Mouse (Mus musculus) CH12.LX (cell line): ENCODE data around the gene Dnah1. TPM values are rescaled to one million over a fixed set of nuclear protein-coding genes. Genes with fewer than 3 reads are reported as not detected.

Source experiments
- DNase-seq: peaks from one replicate; pipeline ENCODE4 v3.0.0-alpha.2; 2013; ENCODE audit errors: extremely low read depth
- H3K27ac ChIP-seq: 2 replicates; pipeline ENCODE4 v1.5.1; 2012; ENCODE audit warnings: low read depth, mild to moderate bottlenecking, control low read depth, moderate library complexity; ENCODE audit not compliant: insufficient read depth
- H3K27me3 ChIP-seq: replicated peaks from 2 replicates; pipeline ENCODE3; 2012; ENCODE audit warnings: inconsistent platforms
- H3K36me3 ChIP-seq, 2 experiments: replicated peaks in 1 of 2; 2 replicates each; pipeline versions ENCODE3 to v1.6.1; 2012; ENCODE audit warnings: inconsistent platforms in 1 of 2, low read length in 1 of 2, mild to moderate bottlenecking in 1 of 2, mixed read lengths in 1 of 2, moderate library complexity in 1 of 2; ENCODE audit not compliant: control insufficient read depth in 1 of 2, insufficient read depth in 1 of 2
- H3K4me1 ChIP-seq, 2 experiments: 2 replicates each; pipeline ENCODE4 v1.6.1; 2012; ENCODE audit warnings: inconsistent platforms in 1 of 2, moderate library complexity in 1 of 2; ENCODE audit not compliant: insufficient read depth in 2 of 2, control insufficient read depth in 1 of 2
- H3K4me2 ChIP-seq: 2 replicates; pipeline ENCODE4 v1.6.1; 2012; ENCODE audit warnings: low read depth, mild to moderate bottlenecking, control low read depth; ENCODE audit not compliant: poor library complexity, insufficient read depth, severe bottlenecking
- H3K4me3 ChIP-seq, 3 experiments: fragments of 150-350 bp in 1 of 3; sonication (generic) in 1 of 3; replicated peaks in 1 of 3; 2 replicates each; pipeline versions ENCODE3 to v1.5.1; 2011 to 2012; ENCODE audit warnings: low read depth in 2 of 3, low read length in 2 of 3, mild to moderate bottlenecking in 2 of 3, moderate library complexity in 2 of 3, control low read depth in 1 of 3, improper control_type of control experiment in 1 of 3, inconsistent platforms in 1 of 3, mixed read lengths in 1 of 3; ENCODE audit not compliant: poor library complexity in 1 of 3
- H3K79me2 ChIP-seq: replicated peaks from 2 replicates; pipeline ENCODE4 v1.6.1; 2012; ENCODE audit warnings: mild to moderate bottlenecking, moderate library complexity; ENCODE audit not compliant: control insufficient read depth, poor library complexity, insufficient read depth, severe bottlenecking; ENCODE audit errors: extremely low read depth
- H3K9ac ChIP-seq: 2 replicates; pipeline ENCODE4 v1.6.1; 2012; ENCODE audit warnings: low read depth, mild to moderate bottlenecking, control low read depth, moderate library complexity; ENCODE audit not compliant: insufficient read depth
- H3K9me3 ChIP-seq: replicated peaks from 2 replicates; pipeline ENCODE3; 2012; ENCODE audit warnings: low read length, inconsistent platforms, mixed read lengths
- BHLHE40 ChIP-seq: IDR thresholded peaks from 2 replicates; pipeline ENCODE4 v1.6.1; 2011; ENCODE audit warnings: mild to moderate bottlenecking, low read depth, low read length, improper control_type of control experiment
- CHD1 ChIP-seq: IDR thresholded peaks from 2 replicates; pipeline ENCODE4 v1.6.1; 2012; ENCODE audit warnings: low read depth, low read length, improper control_type of control experiment, inconsistent platforms
- CHD2 ChIP-seq: IDR thresholded peaks from 2 replicates; pipeline ENCODE4 v1.6.1; 2011; ENCODE audit warnings: low read length, improper control_type of control experiment
- E2F4 ChIP-seq: IDR thresholded peaks from 2 replicates; pipeline ENCODE4 v1.6.1; 2011; ENCODE audit warnings: low read depth, low read length, improper control_type of control experiment; ENCODE audit not compliant: insufficient replicate concordance
- ETS1 ChIP-seq: conservative IDR thresholded peaks from 2 replicates; pipeline ENCODE4 v1.6.1; 2012; ENCODE audit warnings: low read depth, mild to moderate bottlenecking, inconsistent platforms, low read length, improper control_type of control experiment, moderate library complexity
- GABPA ChIP-seq: IDR thresholded peaks from 2 replicates; pipeline ENCODE4 v1.6.1; 2012; ENCODE audit warnings: low read depth, low read length, improper control_type of control experiment, inconsistent platforms; ENCODE audit not compliant: insufficient replicate concordance
- HCFC1 ChIP-seq: IDR thresholded peaks from 2 replicates; pipeline ENCODE4 v1.6.1; 2012; ENCODE audit warnings: low read depth, mild to moderate bottlenecking, inconsistent platforms, low read length, improper control_type of control experiment
- JUN ChIP-seq: IDR thresholded peaks from 2 replicates; pipeline ENCODE4 v1.6.1; 2011; ENCODE audit warnings: low read depth, mild to moderate bottlenecking, low read length, improper control_type of control experiment, moderate library complexity; ENCODE audit not compliant: insufficient read depth
- MAX ChIP-seq: IDR thresholded peaks from 2 replicates; pipeline ENCODE4 v1.6.1; 2011; ENCODE audit warnings: low read length, improper control_type of control experiment
- MAZ ChIP-seq: IDR thresholded peaks from 2 replicates; pipeline ENCODE4 v1.6.1; 2012; ENCODE audit warnings: low read depth, mild to moderate bottlenecking, inconsistent platforms, low read length, improper control_type of control experiment, moderate library complexity
- NRF1 ChIP-seq: IDR thresholded peaks from 2 replicates; pipeline ENCODE4 v1.6.1; 2014; ENCODE audit warnings: low read depth, mild to moderate bottlenecking, inconsistent platforms, low read length, improper control_type of control experiment, moderate library complexity
- PAX5 ChIP-seq: IDR thresholded peaks from 2 replicates; pipeline ENCODE4 v1.6.1; 2012; ENCODE audit warnings: low read length, inconsistent platforms, mixed read lengths
- POLR2A ChIP-seq: IDR thresholded peaks from 2 replicates; pipeline ENCODE4 v1.6.1; 2011; ENCODE audit warnings: low read depth, mild to moderate bottlenecking, improper control_type of control experiment, low read length
- POLR2AphosphoS2 ChIP-seq: IDR thresholded peaks from 2 replicates; pipeline ENCODE4 v1.6.1; 2011; ENCODE audit warnings: low read depth, low read length, improper control_type of control experiment
- RCOR1 ChIP-seq: conservative IDR thresholded peaks from 2 replicates; pipeline ENCODE4 v1.6.1; 2012; ENCODE audit warnings: low read depth, mild to moderate bottlenecking, inconsistent platforms, low read length, improper control_type of control experiment
- SIN3A ChIP-seq: IDR thresholded peaks from 2 replicates; pipeline ENCODE4 v1.6.1; 2012; ENCODE audit warnings: low read length, improper control_type of control experiment, inconsistent platforms
- TBP ChIP-seq: conservative IDR thresholded peaks from 2 replicates; pipeline ENCODE4 v1.6.1; 2011; ENCODE audit warnings: low read depth, low read length, improper control_type of control experiment
- UBTF ChIP-seq: IDR thresholded peaks from 2 replicates; pipeline ENCODE4 v1.6.1; 2012; ENCODE audit warnings: low read depth, mild to moderate bottlenecking, inconsistent platforms, low read length, improper control_type of control experiment, moderate library complexity
- USF2 ChIP-seq: conservative IDR thresholded peaks from 2 replicates; pipeline ENCODE4 v1.6.1; 2011; ENCODE audit warnings: low read depth, low read length, improper control_type of control experiment
- ZKSCAN1 ChIP-seq: IDR thresholded peaks from 2 replicates; pipeline ENCODE4 v1.6.1; 2012; ENCODE audit warnings: low read depth, inconsistent platforms, low read length, improper control_type of control experiment, borderline replicate concordance
- ZMIZ1 ChIP-seq: IDR thresholded peaks from 2 replicates; pipeline ENCODE4 v1.6.1; 2012; ENCODE audit warnings: low read depth, mild to moderate bottlenecking, inconsistent platforms, low read length, improper control_type of control experiment
- ZNF384 ChIP-seq: IDR thresholded peaks from 2 replicates; pipeline ENCODE4 v1.6.1; 2012; ENCODE audit warnings: low read depth, low read length, improper control_type of control experiment, inconsistent platforms
- dilution Hi-C: fragments of 300-500 bp; cut with MboI; formaldehyde crosslinking; loops from 2 replicates; pipeline ENCODE4 v1.14.3; 2020; ENCODE audit warnings: low sequenced_read_pairs; ENCODE audit not compliant: extremely low pct_unique_long_range_greater_than_20kb, extremely low pct_ligation_motif_present
- in situ Hi-C: fragments of 300-500 bp; cut with MboI; formaldehyde crosslinking; loops from 3 replicates; pipeline ENCODE4 v1.14.3; 2019; ENCODE audit warnings: low sequenced_read_pairs, low pct_ligation_motif_present, low pct_unique_long_range_greater_than_20kb, mixed read lengths
- polyA plus RNA-seq: library from polyadenylated mRNA; unstranded; fragments of >175 nt; gene quantifications from 2 replicates; pipeline ENCODE4 v1.2.1, GENCODE M21; 2012; ENCODE audit warnings: low read depth; ENCODE audit not compliant: insufficient read length
- total RNA-seq, 2 experiments: library from RNA; depleted of rRNA; stranded (reverse); fragments of 300-350 nt in 1 of 2; fragments of >200 nt in 1 of 2; gene quantifications; 2 replicates each; pipeline ENCODE4 v1.2.3; 2012 to 2014

Gene Dnah1
- total and polyA plus RNA-seq, 3 experiments, result 0.04 to 0.08 (median 0.06) TPM

- H3K9ac ChIP-seq, result no peak overlapping the region
- in situ Hi-C loops (no loop called here), dilution Hi-C loops (no loop called here)
- no peak overlapping the region for H3K4me3 ChIP-seq
- no peak for DNase-seq
- TF ChIP-seq ZNF384 (no peak), ZKSCAN1 (no peak), PAX5 (no peak), RCOR1 (no peak), CHD1 (no peak), MAX (no peak), USF2 (no peak), HCFC1 (no peak), MAZ (no peak), GABPA (no peak), TBP (no peak), CHD2 (no peak), POLR2A (no peak), SIN3A (no peak), E2F4 (no peak), JUN (no peak), POLR2AphosphoS2 (no peak), NRF1 (no peak)
- H3K4me1 ChIP-seq, result peaks cover 0 to 6% of the 10 kb centered on the region in 2 experiments; a peak in 3 of 4 replicates
- H3K36me3 ChIP-seq, result peaks cover 0 to 8% of the 10 kb centered on the region in 2 experiments
- no peaks in the 10 kb centered on the region for H3K27me3 ChIP-seq
- no peak overlapping the region for H3K27ac ChIP-seq
- no peaks in the 10 kb centered on the region for H3K9me3 ChIP-seq
- H3K79me2 ChIP-seq, result no peaks in the 10 kb centered on the region
- no peak overlapping the region for H3K4me2 ChIP-seq
Observed at GRCm38 (mm10) chr14:31268301-31269001, 55.2 kb downstream of the Dnah1 start.

GRCm38 (mm10) chr14:31267649-31268048 is 56.0 kb downstream of the Dnah1 start:
- H3K27ac ChIP-seq, result no peak overlapping the region
- H3K9ac ChIP-seq, result no peak overlapping the region
- no peaks in the 10 kb centered on the region for H3K9me3 ChIP-seq
- no peak overlapping the region for H3K4me2 ChIP-seq
- peaks cover 0 to 16% of the 10 kb centered on the region in 2 experiments for H3K36me3 ChIP-seq
- DNase-seq, result no peak
- peaks cover 0 to 6% of the 10 kb centered on the region in 2 experiments; a peak in 3 of 4 replicates for H3K4me1 ChIP-seq
- H3K27me3 ChIP-seq, result no peaks in the 10 kb centered on the region
- in situ Hi-C loops (no loop called here), dilution Hi-C loops (no loop called here)
- no peak overlapping the region for H3K4me3 ChIP-seq
- TF ChIP-seq USF2 (no peak), ETS1 (no peak), ZNF384 (no peak), BHLHE40 (no peak), ZMIZ1 (no peak), UBTF (no peak), ZKSCAN1 (no peak)
- no peaks in the 10 kb centered on the region for H3K79me2 ChIP-seq
